Mouse (Mus musculus): ENCODE results near the gene Stk31. TPM values are rescaled to one million over a fixed set of nuclear protein-coding genes. Genes with fewer than 3 reads are reported as not detected.

The Stk31 gene
- total RNA-seq, 2 experiments from 2014 or later: not detected

Other genes with a start within 250 kb of the Stk31 start
- gene Igf2bp3, start 180.6 kb upstream of the Stk31 start, total RNA-seq (2015; ENCODE audit: low replicate concordance): not detected in 2 replicates
- gene Igf2bp3, start 180.6 kb upstream of the Stk31 start, total RNA-seq (2017; ENCODE audit: low replicate concordance): not detected in 2 replicates
- gene Tra2a, start 131.6 kb upstream of the Stk31 start, total RNA-seq (2015; ENCODE audit: low replicate concordance): 176 and 196 TPM in 2 replicates
- gene Tra2a, start 131.6 kb upstream of the Stk31 start, total RNA-seq (2017; ENCODE audit: low replicate concordance): 116 and 133 TPM in 2 replicates
- 5.0 and 6.1 TPM in 2 replicates for gene Ccdc126, start 76.3 kb upstream of the Stk31 start, total RNA-seq (2015; ENCODE audit: low replicate concordance)
- gene Ccdc126, start 76.3 kb upstream of the Stk31 start, total RNA-seq (2017; ENCODE audit: low replicate concordance): 1.4 and 2.4 TPM in 2 replicates
- gene Fam221a, start 27.9 kb upstream of the Stk31 start, total RNA-seq (2015; ENCODE audit: low replicate concordance): 4.6 TPM in 1 of 2 replicates, not detected in the other
- gene Fam221a, start 27.9 kb upstream of the Stk31 start, total RNA-seq (2017; ENCODE audit: low replicate concordance): not detected in 2 replicates

Measured in erythroid progenitor cell, adult 5-6 weeks (primary cell).